Mouse (Mus musculus) intestine, postnatal 0 days (tissue): ENCODE data around the gene Grem2. TPM values are rescaled to one million over a fixed set of nuclear protein-coding genes. Genes with fewer than 3 reads are reported as not detected.

Experiments used
- ATAC-seq: fragments of 200-750 bp; cut with Nextera tagmentation; 2 replicates; pipeline ENCODE4 v1.8.0; 2017; ENCODE audit warnings: mild to moderate bottlenecking, moderate TSS enrichment, moderate library complexity
- H3K27ac ChIP-seq: fragments of 300-500 bp; sonication (generic); 2 replicates; pipeline ENCODE4 v1.5.1; 2014; ENCODE audit warnings: mild to moderate bottlenecking, low read depth, low read length, moderate library complexity
- H3K27me3 ChIP-seq: fragments of 300-500 bp; sonication (generic); replicated peaks from 2 replicates; pipeline ENCODE4 v1.6.1; 2014; ENCODE audit warnings: low read length, mixed read lengths; ENCODE audit not compliant: control insufficient read depth, insufficient read depth
- H3K36me3 ChIP-seq: fragments of 300-500 bp; sonication (generic); 2 replicates; pipeline ENCODE4 v1.6.1; 2014; ENCODE audit warnings: mild to moderate bottlenecking, moderate library complexity; ENCODE audit not compliant: control insufficient read depth, insufficient read depth
- H3K4me1 ChIP-seq: fragments of 300-500 bp; sonication (generic); replicated peaks from 2 replicates; pipeline ENCODE4 v1.6.1; 2014; ENCODE audit warnings: antibody characterized with exemption, low read length, mixed read lengths; ENCODE audit not compliant: control insufficient read depth, insufficient read depth
- H3K4me2 ChIP-seq: fragments of 300-500 bp; sonication (generic); replicated peaks from 2 replicates; pipeline ENCODE4 v1.6.1; 2014; ENCODE audit warnings: low read depth, mild to moderate bottlenecking, moderate library complexity
- H3K4me3 ChIP-seq: fragments of 300-500 bp; sonication (generic); 2 replicates; pipeline ENCODE4 v1.5.1; 2014; ENCODE audit warnings: low read depth, low read length
- H3K9ac ChIP-seq: fragments of 300-500 bp; sonication (generic); 2 replicates; pipeline ENCODE4 v1.6.1; 2014; ENCODE audit warnings: mild to moderate bottlenecking, low read depth, low read length
- H3K9me3 ChIP-seq: fragments of 300-500 bp; sonication (generic); 2 replicates; pipeline ENCODE4 v1.6.1; 2016; ENCODE audit warnings: mixed run types; ENCODE audit not compliant: control insufficient read depth
- CTCF ChIP-seq: sonication (generic); IDR thresholded peaks from 2 replicates; pipeline ENCODE4 v1.5.1; 2016; ENCODE audit warnings: low read depth, mild to moderate bottlenecking, control low read depth, antibody characterized with exemption, moderate library complexity
- WGBS: fragments of 180-500 bp; shearing (Covaris S2); extraction: QIAGEN DNeasy Blood & Tissue Kit; methylation state at CpG from one replicate; pipeline ENCODE4 v1.1.7; 2014; 5-methylcytosine and 5-hydroxymethylcytosine counted together
- polyA plus RNA-seq: library from polyadenylated mRNA; unstranded; fragments of >200 nt; fragmentation: Nextera tagmentation; extraction: Ambion mirVana; gene quantifications from 2 replicates; pipeline ENCODE4 v1.2.1, GENCODE M21; 2015

Grem2 gene
- polyA plus RNA-seq, 1 experiment from 2014 or later = 2.3 TPM

DNA sequence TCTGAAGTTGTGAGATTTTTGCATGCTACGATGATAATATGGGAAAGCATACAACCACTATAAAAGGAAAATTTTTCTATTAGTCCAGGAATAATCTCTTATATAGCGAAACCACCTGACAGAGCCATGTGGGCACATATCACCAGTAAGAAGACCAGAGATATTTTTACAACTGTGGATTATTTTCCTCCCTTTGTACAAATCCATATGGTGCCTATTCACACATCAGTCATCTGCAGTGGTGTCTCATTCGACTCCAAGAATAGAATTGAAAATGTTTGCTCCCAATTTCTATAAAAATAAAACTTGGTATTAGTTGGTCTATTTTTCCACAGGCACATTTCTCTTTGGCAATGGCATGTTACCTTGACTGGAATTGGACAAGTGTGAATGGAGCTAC lies 11.8 kb downstream of the Grem2 start:
- H3K9me3 ChIP-seq = no peaks in the 10 kb centered on the region
- H3K4me3 ChIP-seq = no peak overlapping the region
- H3K9ac ChIP-seq = no peak overlapping the region
- no peak for TF ChIP-seq CTCF
- H3K36me3 ChIP-seq = no peaks in the 10 kb centered on the region
- H3K27me3 ChIP-seq = no peaks in the 10 kb centered on the region
- no peak overlapping the region for H3K27ac ChIP-seq
- ATAC-seq = no peak
- WGBS = 86% methylated on average over 3 of the region's 3 CpGs
- no peaks in the 10 kb centered on the region for H3K4me1 ChIP-seq
- no peak overlapping the region for H3K4me2 ChIP-seq

DNA sequence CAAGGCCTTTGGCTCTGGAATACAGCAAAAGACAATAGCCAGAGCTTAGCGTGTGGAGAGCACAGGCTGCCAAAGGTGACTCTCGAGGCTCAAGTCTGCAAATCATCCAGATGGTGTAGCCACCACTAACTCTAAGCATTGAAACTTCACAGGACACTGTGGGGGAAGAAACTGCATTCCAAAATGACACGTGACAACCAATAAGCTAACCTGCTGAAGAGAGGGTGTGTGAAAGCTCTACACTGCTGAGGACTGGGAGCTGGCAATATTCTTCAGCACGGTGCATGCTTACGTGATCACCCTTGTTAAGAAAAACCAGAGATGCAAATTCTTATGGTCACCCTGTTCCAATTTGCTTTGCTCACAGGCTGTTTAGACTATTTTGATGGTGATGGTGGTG lies 13.4 kb downstream of the Grem2 start:
- no peak for TF ChIP-seq CTCF
- no peak for ATAC-seq
- no peak overlapping the region for H3K4me3 ChIP-seq
- H3K36me3 ChIP-seq = no peaks in the 10 kb centered on the region
- H3K9ac ChIP-seq = no peak overlapping the region
- no peaks in the 10 kb centered on the region for H3K27me3 ChIP-seq
- H3K9me3 ChIP-seq = no peaks in the 10 kb centered on the region
- 77% methylated on average over 5 of the region's 5 CpGs for WGBS
- no peak overlapping the region for H3K4me2 ChIP-seq
- H3K4me1 ChIP-seq = no peaks in the 10 kb centered on the region
- H3K27ac ChIP-seq = no peak overlapping the region

- H3K4me2 ChIP-seq = no peak overlapping the region
- no peak for ATAC-seq
- 64% methylated on average over 5 of the region's 5 CpGs for WGBS
- no peaks in the 10 kb centered on the region for H3K4me1 ChIP-seq
- no peaks in the 10 kb centered on the region for H3K36me3 ChIP-seq
- no peak for TF ChIP-seq CTCF
- H3K4me3 ChIP-seq = no peak overlapping the region
- H3K9ac ChIP-seq = no peak overlapping the region
- no peaks in the 10 kb centered on the region for H3K27me3 ChIP-seq
- no peaks in the 10 kb centered on the region for H3K9me3 ChIP-seq
- H3K27ac ChIP-seq = no peak overlapping the region
Observed at GRCm38 (mm10) chr1:174907637-174908036, 14.0 kb downstream of the Grem2 start.

GRCm38 (mm10) chr1:174902755-174903154 lies 18.9 kb downstream of the Grem2 start:
- no peak for TF ChIP-seq CTCF
- H3K4me1 ChIP-seq = no peaks in the 10 kb centered on the region
- 38% methylated on average over 1 of the region's 1 CpGs for WGBS
- H3K9me3 ChIP-seq = no peaks in the 10 kb centered on the region
- H3K27me3 ChIP-seq = no peaks in the 10 kb centered on the region
- H3K4me3 ChIP-seq = no peak overlapping the region
- H3K4me2 ChIP-seq = no peak overlapping the region
- no peaks in the 10 kb centered on the region for H3K36me3 ChIP-seq
- ATAC-seq = no peak
- no peak overlapping the region for H3K27ac ChIP-seq
- no peak overlapping the region for H3K9ac ChIP-seq

- Histone ChIP-seq H3K4me1 (no peaks in the 10 kb centered on the region), H3K9ac (no peak overlapping the region), H3K9me3 (no peaks in the 10 kb centered on the region), H3K36me3 (no peaks in the 10 kb centered on the region), H3K27ac (no peak overlapping the region), H3K4me3 (no peak overlapping the region), H3K27me3 (no peaks in the 10 kb centered on the region), H3K4me2 (no peak overlapping the region)
- ATAC-seq = no peak
- no peak for TF ChIP-seq CTCF
- 87% methylated on average over 7 of the region's 7 CpGs for WGBS
Observed at GRCm38 (mm10) chr1:174892471-174892870, 29.1 kb downstream of the Grem2 start.

DNA sequence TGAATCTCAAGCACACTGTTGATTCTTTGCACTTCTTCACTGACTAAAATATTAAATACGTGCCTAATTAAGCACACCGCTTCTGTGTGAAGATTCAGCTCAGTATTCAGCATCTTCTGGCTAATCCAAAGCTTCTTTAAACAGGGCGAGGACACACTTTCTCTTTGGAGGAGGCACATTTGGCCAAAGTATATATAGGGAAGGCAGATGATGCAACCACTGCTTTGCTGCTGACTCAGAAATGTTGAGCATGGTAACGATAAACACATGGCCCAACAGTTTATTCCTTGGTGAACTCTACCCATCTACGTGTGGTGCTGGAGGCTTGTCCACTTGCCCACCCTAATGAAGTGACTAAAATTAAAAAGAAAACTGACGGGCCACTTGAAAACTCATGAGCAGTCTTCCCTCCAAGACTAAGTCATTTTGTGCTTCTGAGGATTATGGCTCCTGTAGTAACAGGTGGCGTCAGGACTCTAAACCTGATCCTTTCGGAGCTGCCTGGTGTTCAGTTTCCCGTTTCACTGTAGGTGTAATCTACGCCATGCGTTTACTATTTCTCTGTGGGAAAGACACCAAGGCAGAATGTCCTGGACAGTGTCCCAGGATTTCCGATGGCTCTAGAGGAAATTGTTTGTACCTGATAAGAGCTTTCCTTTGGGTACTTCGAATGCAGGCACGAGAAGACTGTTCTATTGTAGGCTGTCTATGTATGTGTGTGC lies 32.8 kb downstream of the Grem2 start:
- Histone ChIP-seq H3K9me3 (no peaks in the 10 kb centered on the region), H3K9ac (no peak overlapping the region), H3K4me2 (no peak overlapping the region), H3K27me3 (no peaks in the 10 kb centered on the region), H3K4me1 (no peaks in the 10 kb centered on the region), H3K36me3 (no peaks in the 10 kb centered on the region), H3K4me3 (no peak overlapping the region), H3K27ac (no peak overlapping the region)
- no peak for ATAC-seq
- 71% methylated on average over 14 of the region's 14 CpGs for WGBS
- no peak for TF ChIP-seq CTCF
